Mouse (Mus musculus) limb, embryonic 14.5 days (tissue): ENCODE results near the gene Dclk2. TPM values are rescaled to one million over a fixed set of nuclear protein-coding genes. Genes with fewer than 3 reads are reported as not detected.

Source experiments
- ATAC-seq: fragments of 200-750 bp; cut with Nextera tagmentation; 2 replicates; pipeline ENCODE4 v1.8.0; 2017; ENCODE audit warnings: low read depth, moderate number of reproducible peaks, moderate TSS enrichment; ENCODE audit not compliant: low FRiP score
- DNase-seq: peaks from one replicate; pipeline ENCODE4 v3.0.0-alpha.2; 2015; ENCODE audit warnings: low spot score
- H3K27ac ChIP-seq: fragments of 300-500 bp; sonication (generic); replicated peaks from 2 replicates; pipeline ENCODE4 v1.5.1; 2014; ENCODE audit warnings: low read depth, mild to moderate bottlenecking, low read length, moderate library complexity, mixed read lengths
- H3K27me3 ChIP-seq: fragments of 300-500 bp; sonication (generic); 2 replicates; pipeline ENCODE4 v1.6.1; 2014; ENCODE audit warnings: low read length, mixed read lengths; ENCODE audit not compliant: control insufficient read depth, insufficient read depth
- H3K36me3 ChIP-seq: fragments of 300-500 bp; sonication (generic); 2 replicates; pipeline ENCODE4 v1.6.1; 2014; ENCODE audit warnings: mild to moderate bottlenecking, low read length, moderate library complexity, mixed read lengths; ENCODE audit not compliant: control insufficient read depth, insufficient read depth
- H3K4me1 ChIP-seq: fragments of 300-500 bp; sonication (generic); 2 replicates; pipeline ENCODE4 v1.6.1; 2014; ENCODE audit warnings: antibody characterized with exemption, low read length, mixed read lengths; ENCODE audit not compliant: control insufficient read depth, insufficient read depth
- H3K4me2 ChIP-seq: fragments of 300-500 bp; sonication (generic); replicated peaks from 2 replicates; pipeline ENCODE4 v1.6.1; 2014; ENCODE audit warnings: low read depth, mild to moderate bottlenecking, low read length, moderate library complexity; ENCODE audit not compliant: severe bottlenecking
- H3K4me3 ChIP-seq: fragments of 300-500 bp; sonication (generic); replicated peaks from 2 replicates; pipeline ENCODE4 v1.5.1; 2014; ENCODE audit warnings: low read length
- H3K9ac ChIP-seq: fragments of 300-500 bp; sonication (generic); 2 replicates; pipeline ENCODE4 v1.6.1; 2014; ENCODE audit warnings: mild to moderate bottlenecking, low read depth, low read length, moderate library complexity; ENCODE audit not compliant: severe bottlenecking
- H3K9me3 ChIP-seq: fragments of 300-500 bp; sonication (generic); 2 replicates; pipeline ENCODE4 v1.6.1; 2016; ENCODE audit warnings: low read length; ENCODE audit not compliant: control insufficient read depth
- POLR2A ChIP-seq: fragments of 200-500 bp; IDR thresholded peaks from 2 replicates; pipeline ENCODE4 v1.8.0; 2012; ENCODE audit warnings: inconsistent platforms, mild to moderate bottlenecking, moderate library complexity, borderline replicate concordance; ENCODE audit not compliant: insufficient read depth, insufficient read length; ENCODE audit errors: extremely low read depth
- WGBS: fragments of 180-500 bp; shearing (Covaris S2); extraction: QIAGEN DNeasy Blood & Tissue Kit; methylation state at CpG from one replicate; pipeline ENCODE4 v1.1.7; 2014; 5-methylcytosine and 5-hydroxymethylcytosine counted together
- polyA plus RNA-seq, 2 experiments: library from polyadenylated mRNA; depleted of rRNA in 1 of 2; stranded (reverse) in 1 of 2; unstranded in 1 of 2; fragments of >200 nt; fragmentation: Nextera tagmentation in 1 of 2; extraction: Ambion mirVana in 1 of 2; gene quantifications; 2 replicates each; pipeline versions ENCODE4 v1.2.1 to v1.2.3; 2012 to 2014

Dclk2 gene
- polyA plus RNA-seq, 2 experiments = 5.4 to 16.7 TPM

GRCm38 (mm10) chr3:86762036-86762415 lies 158.6 kb downstream of the Dclk2 start:
- no peaks in the 10 kb centered on the region for H3K9me3 ChIP-seq
- H3K9ac ChIP-seq = no peak overlapping the region
- peaks cover 5% of the 10 kb centered on the region; the same call in 1 of the 2 replicates for H3K4me1 ChIP-seq
- WGBS = 69% methylated on average over 6 of the region's 6 CpGs
- H3K4me3 ChIP-seq = no peak overlapping the region
- no peak for ATAC-seq
- no peak for TF ChIP-seq POLR2A
- peak overlapping the region; percentile 2; the same call in 1 of the 2 replicates for H3K27ac ChIP-seq
- no peak for DNase-seq
- H3K36me3 ChIP-seq = no peaks in the 10 kb centered on the region
- no peaks in the 10 kb centered on the region for H3K27me3 ChIP-seq
- H3K4me2 ChIP-seq = no peak overlapping the region

GRCm38 (mm10) chr3:86761095-86762035 lies 159.3 kb downstream of the Dclk2 start:
- Histone ChIP-seq H3K9me3 (no peaks in the 10 kb centered on the region), H3K4me1 (peaks cover 5% of the 10 kb centered on the region; the same call in 1 of the 2 replicates), H3K27me3 (no peaks in the 10 kb centered on the region), H3K4me2 (0 out of 2 replicates have a peak overlapping the region, but pooled peaks have one; percentile 4), H3K27ac (peak overlapping the region; percentile 35; the same call in 1 of the 2 replicates), H3K36me3 (no peaks in the 10 kb centered on the region), H3K4me3 (no peak overlapping the region), H3K9ac (no peak overlapping the region)
- ATAC-seq = peak; percentile 70
- DNase-seq = peak; percentile 91
- WGBS = 26% methylated on average over 9 of the region's 9 CpGs
- TF ChIP-seq POLR2A = no peak

GRCm38 (mm10) chr3:86760474-86760873 lies 160.2 kb downstream of the Dclk2 start:
- no peak for TF ChIP-seq POLR2A
- no peaks in the 10 kb centered on the region for H3K27me3 ChIP-seq
- 0 out of 2 replicates have a peak overlapping the region, but pooled peaks have one; percentile 11 for H3K4me2 ChIP-seq
- no peak for ATAC-seq
- no peak for DNase-seq
- no peak overlapping the region for H3K9ac ChIP-seq
- peaks cover 5% of the 10 kb centered on the region; the same call in 1 of the 2 replicates for H3K4me1 ChIP-seq
- H3K27ac ChIP-seq = peak overlapping the region; percentile 55; the same call in 1 of the 2 replicates
- WGBS = 58% methylated on average over 7 of the region's 7 CpGs
- H3K9me3 ChIP-seq = no peaks in the 10 kb centered on the region
- H3K36me3 ChIP-seq = no peaks in the 10 kb centered on the region
- no peak overlapping the region for H3K4me3 ChIP-seq

GRCm38 (mm10) chr3:86759834-86760233 lies 160.8 kb downstream of the Dclk2 start:
- no peaks in the 10 kb centered on the region for H3K27me3 ChIP-seq
- TF ChIP-seq POLR2A = no peak
- DNase-seq (no peak), ATAC-seq (no peak)
- H3K4me3 ChIP-seq = no peak overlapping the region
- 40% methylated on average over 8 of the region's 8 CpGs for WGBS
- peaks cover 10% of the 10 kb centered on the region for H3K4me1 ChIP-seq
- peak overlapping the region; percentile 58; the same call in 1 of the 2 replicates for H3K27ac ChIP-seq
- no peaks in the 10 kb centered on the region for H3K36me3 ChIP-seq
- H3K9me3 ChIP-seq = no peaks in the 10 kb centered on the region
- peak overlapping the region; percentile 47 for H3K9ac ChIP-seq
- peak overlapping the region; percentile 39 for H3K4me2 ChIP-seq

- Histone ChIP-seq H3K27ac (0 out of 2 replicates have a peak overlapping the region, but pooled peaks have one; percentile 26), H3K4me1 (peaks cover 12% of the 10 kb centered on the region), H3K4me2 (peak overlapping the region; percentile 33), H3K4me3 (no peak overlapping the region), H3K36me3 (no peaks in the 10 kb centered on the region), H3K9ac (peak overlapping the region; percentile 39; the same call in 1 of the 2 replicates), H3K9me3 (no peaks in the 10 kb centered on the region), H3K27me3 (no peaks in the 10 kb centered on the region)
- no peak for DNase-seq
- no peak for TF ChIP-seq POLR2A
- ATAC-seq = no peak
- 50% methylated on average over 1 of the region's 1 CpGs for WGBS
Observed at GRCm38 (mm10) chr3:86759383-86759782, 161.3 kb downstream of the Dclk2 start.
